Mouse (Mus musculus): ENCODE data around the gene Lrrc4b. TPM values are rescaled to one million over a fixed set of nuclear protein-coding genes. Genes with fewer than 3 reads are reported as not detected.

Lrrc4b gene
- polyA plus RNA-seq, 1 experiment from 2014 or later = 0.50 TPM

GRCm38 (mm10) chr7:44495992-44496770 is 67.4 kb downstream of the Lrrc4b start, which contains the start of the genes Emc10 and Fam71e1:
Gene Emc10 (minus strand): TSS chr7:44496529.
Gene Fam71e1 (plus strand): TSS chr7:44496581.
- Histone ChIP-seq H3K4me3 (ENCODE audit: low read length) (peak within 1 kb of the TSS; percentile 79), H3K27ac (ENCODE audit: low read depth, low read length) (peak within 1 kb of the TSS; percentile 87), H3K27me3 (ENCODE audit: control insufficient read depth, insufficient read depth, low read length) (no peaks in the 10 kb centered on the region), H3K36me3 (ENCODE audit: control insufficient read depth, insufficient read depth, low read length) (peaks cover 21% of the 10 kb centered on the region), H3K9ac (ENCODE audit: low read depth, low read length) (peak within 1 kb of the TSS; percentile 67), H3K4me2 (replicated peaks; ENCODE audit: low read depth, low read length) (peak within 1 kb of the TSS; percentile 60), H3K9me3 (ENCODE audit: control insufficient read depth, low read length) (no peaks in the 10 kb centered on the region), H3K4me1 (ENCODE audit: control insufficient read depth, insufficient read depth, low read length) (peaks cover 5% of the 10 kb centered on the region; the same call in 1 of the 2 replicates)
- ATAC-seq (ENCODE audit: low FRiP score, low TSS enrichment) = peak; percentile 97
- under 1% methylated on average over 58 of the region's 58 CpGs for WGBS

GRCm38 (mm10) chr7:44496771-44497109 is 67.9 kb downstream of the Lrrc4b start:
- peak overlapping the region; percentile 60 for H3K4me2 ChIP-seq (replicated peaks; ENCODE audit: low read depth, low read length)
- H3K9ac ChIP-seq (ENCODE audit: low read depth, low read length) = peak overlapping the region; percentile 67
- H3K9me3 ChIP-seq (ENCODE audit: control insufficient read depth, low read length) = no peaks in the 10 kb centered on the region
- no peak for ATAC-seq (ENCODE audit: low FRiP score, low TSS enrichment)
- H3K4me1 ChIP-seq (ENCODE audit: control insufficient read depth, insufficient read depth, low read length) = peaks cover 5% of the 10 kb centered on the region; the same call in 1 of the 2 replicates
- under 1% methylated on average over 26 of the region's 26 CpGs for WGBS
- H3K4me3 ChIP-seq (ENCODE audit: low read length) = peak overlapping the region; percentile 79
- H3K27me3 ChIP-seq (ENCODE audit: control insufficient read depth, insufficient read depth, low read length) = no peaks in the 10 kb centered on the region
- H3K27ac ChIP-seq (ENCODE audit: low read depth, low read length) = peak overlapping the region; percentile 76; the same call in 1 of the 2 replicates
- peaks cover 16% of the 10 kb centered on the region for H3K36me3 ChIP-seq (ENCODE audit: control insufficient read depth, insufficient read depth, low read length)

GRCm38 (mm10) chr7:44497361-44498055 is 68.7 kb downstream of the Lrrc4b start:
- Histone ChIP-seq H3K27me3 (ENCODE audit: control insufficient read depth, insufficient read depth, low read length) (no peaks in the 10 kb centered on the region), H3K4me1 (ENCODE audit: control insufficient read depth, insufficient read depth, low read length) (peaks cover 5% of the 10 kb centered on the region; the same call in 1 of the 2 replicates), H3K9ac (ENCODE audit: low read depth, low read length) (no peak overlapping the region), H3K4me3 (ENCODE audit: low read length) (peak overlapping the region; percentile 79), H3K9me3 (ENCODE audit: control insufficient read depth, low read length) (no peaks in the 10 kb centered on the region), H3K27ac (ENCODE audit: low read depth, low read length) (no peak overlapping the region), H3K4me2 (replicated peaks; ENCODE audit: low read depth, low read length) (peak overlapping the region; percentile 60), H3K36me3 (ENCODE audit: control insufficient read depth, insufficient read depth, low read length) (peaks cover 8% of the 10 kb centered on the region)
- no peak for ATAC-seq (ENCODE audit: low FRiP score, low TSS enrichment)
- 83% methylated on average over 10 of the region's 10 CpGs for WGBS

- Histone ChIP-seq H3K27ac (ENCODE audit: low read depth, low read length) (no peak overlapping the region), H3K4me2 (replicated peaks; ENCODE audit: low read depth, low read length) (no peak overlapping the region), H3K9ac (ENCODE audit: low read depth, low read length) (no peak overlapping the region), H3K4me1 (ENCODE audit: control insufficient read depth, insufficient read depth, low read length) (peaks cover 5% of the 10 kb centered on the region; the same call in 1 of the 2 replicates), H3K4me3 (ENCODE audit: low read length) (no peak overlapping the region), H3K9me3 (ENCODE audit: control insufficient read depth, low read length) (no peaks in the 10 kb centered on the region), H3K27me3 (ENCODE audit: control insufficient read depth, insufficient read depth, low read length) (no peaks in the 10 kb centered on the region), H3K36me3 (ENCODE audit: control insufficient read depth, insufficient read depth, low read length) (no peaks in the 10 kb centered on the region)
- ATAC-seq (ENCODE audit: low FRiP score, low TSS enrichment) = no peak
- 64% methylated on average over 1 of the region's 1 CpGs for WGBS
Observed at GRCm38 (mm10) chr7:44498922-44499321, 70.1 kb downstream of the Lrrc4b start.

- Histone ChIP-seq H3K9me3 (ENCODE audit: control insufficient read depth, low read length) (no peaks in the 10 kb centered on the region), H3K4me3 (ENCODE audit: low read length) (no peak overlapping the region), H3K36me3 (ENCODE audit: control insufficient read depth, insufficient read depth, low read length) (no peaks in the 10 kb centered on the region), H3K9ac (ENCODE audit: low read depth, low read length) (no peak overlapping the region), H3K4me2 (replicated peaks; ENCODE audit: low read depth, low read length) (no peak overlapping the region), H3K27ac (ENCODE audit: low read depth, low read length) (no peak overlapping the region), H3K27me3 (ENCODE audit: control insufficient read depth, insufficient read depth, low read length) (no peaks in the 10 kb centered on the region), H3K4me1 (ENCODE audit: control insufficient read depth, insufficient read depth, low read length) (peaks cover 5% of the 10 kb centered on the region; the same call in 1 of the 2 replicates)
- 58% methylated on average over 20 of the region's 20 CpGs for WGBS
- no peak for ATAC-seq (ENCODE audit: low FRiP score, low TSS enrichment)
Observed at GRCm38 (mm10) chr7:44500046-44500445, 71.2 kb downstream of the Lrrc4b start.

GRCm38 (mm10) chr7:44501563-44502115 is 72.8 kb downstream of the Lrrc4b start:
- Histone ChIP-seq H3K4me1 (ENCODE audit: control insufficient read depth, insufficient read depth, low read length) (no peaks in the 10 kb centered on the region; the same call in 1 of the 2 replicates), H3K27ac (ENCODE audit: low read depth, low read length) (no peak overlapping the region), H3K4me2 (replicated peaks; ENCODE audit: low read depth, low read length) (no peak overlapping the region), H3K9ac (ENCODE audit: low read depth, low read length) (no peak overlapping the region), H3K9me3 (ENCODE audit: control insufficient read depth, low read length) (no peaks in the 10 kb centered on the region), H3K36me3 (ENCODE audit: control insufficient read depth, insufficient read depth, low read length) (no peaks in the 10 kb centered on the region), H3K27me3 (ENCODE audit: control insufficient read depth, insufficient read depth, low read length) (no peaks in the 10 kb centered on the region), H3K4me3 (ENCODE audit: low read length) (no peak overlapping the region)
- WGBS = 46% methylated on average over 5 of the region's 5 CpGs
- ATAC-seq (ENCODE audit: low FRiP score, low TSS enrichment) = no peak; the same call in 1 of the 2 replicates

GRCm38 (mm10) chr7:44507491-44507890 is 78.7 kb downstream of the Lrrc4b start:
- H3K9me3 ChIP-seq (ENCODE audit: control insufficient read depth, low read length) = 0 out of 2 replicates have a peak, but pooled peaks cover under 1% of the 10 kb centered on the region
- H3K27me3 ChIP-seq (ENCODE audit: control insufficient read depth, insufficient read depth, low read length) = no peaks in the 10 kb centered on the region; the same call in 1 of the 2 replicates
- no peak overlapping the region for H3K4me3 ChIP-seq (ENCODE audit: low read length)
- H3K36me3 ChIP-seq (ENCODE audit: control insufficient read depth, insufficient read depth, low read length) = no peaks in the 10 kb centered on the region
- H3K4me2 ChIP-seq (replicated peaks; ENCODE audit: low read depth, low read length) = no peak overlapping the region
- ATAC-seq (ENCODE audit: low FRiP score, low TSS enrichment) = no peak
- H3K4me1 ChIP-seq (ENCODE audit: control insufficient read depth, insufficient read depth, low read length) = no peaks in the 10 kb centered on the region
- no peak overlapping the region for H3K27ac ChIP-seq (ENCODE audit: low read depth, low read length)
- H3K9ac ChIP-seq (ENCODE audit: low read depth, low read length) = no peak overlapping the region

Measured in kidney, embryonic 14.5 days (tissue).